Mouse (Mus musculus) forebrain, embryonic 10.5 days (tissue): ENCODE measurements at regions not wholly inside any gene's neighbourhood (a gene's known extent, or its start where the extent isn't known, plus 50 kb on each side); places are given as distances from the start of the nearest gene placed in this dataset.

Experiments used
- DNase-seq: peaks from one replicate; pipeline ENCODE4 v3.0.0-alpha.2; 2017; ENCODE audit warnings: low spot score; ENCODE audit errors: extremely low spot score
- H3K27ac ChIP-seq: fragments of 300-500 bp; sonication (generic); 2 replicates; pipeline ENCODE4 v1.5.1; 2016; ENCODE audit warnings: mild to moderate bottlenecking
- H3K27me3 ChIP-seq: fragments of 300-500 bp; sonication (generic); 2 replicates; pipeline ENCODE4 v1.6.1; 2016; ENCODE audit warnings: mild to moderate bottlenecking; ENCODE audit not compliant: poor library complexity, severe bottlenecking
- H3K36me3 ChIP-seq: fragments of 300-500 bp; sonication (generic); replicated peaks from 2 replicates; pipeline ENCODE4 v1.6.1; 2016; ENCODE audit warnings: mild to moderate bottlenecking, moderate library complexity
- H3K4me1 ChIP-seq: fragments of 300-500 bp; sonication (generic); 2 replicates; pipeline ENCODE4 v1.6.1; 2016
- H3K4me3 ChIP-seq: fragments of 300-500 bp; sonication (generic); 2 replicates; pipeline ENCODE4 v1.5.1; 2016; ENCODE audit warnings: mild to moderate bottlenecking, moderate library complexity
- H3K9me3 ChIP-seq: fragments of 300-500 bp; sonication (generic); 2 replicates; pipeline ENCODE4 v1.6.1; 2016; ENCODE audit warnings: mild to moderate bottlenecking, moderate library complexity

GRCm38 (mm10) chr7:33857431-33857830 is 87.4 kb downstream of the Scgb2b26 start:
- no peaks in the 10 kb centered on the region for H3K4me1 ChIP-seq
- H3K27ac ChIP-seq, result no peak overlapping the region
- H3K36me3 ChIP-seq, result no peaks in the 10 kb centered on the region
- no peaks in the 10 kb centered on the region for H3K27me3 ChIP-seq
- no peak overlapping the region for H3K4me3 ChIP-seq
- H3K9me3 ChIP-seq, result peaks cover 90% of the 10 kb centered on the region
- DNase-seq, result no peak

GRCm38 (mm10) chr7:33854911-33855310 is 89.9 kb downstream of the Scgb2b26 start:
- H3K27ac ChIP-seq, result no peak overlapping the region
- H3K27me3 ChIP-seq, result no peaks in the 10 kb centered on the region
- H3K4me1 ChIP-seq, result no peaks in the 10 kb centered on the region
- no peaks in the 10 kb centered on the region for H3K36me3 ChIP-seq
- no peak overlapping the region for H3K4me3 ChIP-seq
- H3K9me3 ChIP-seq, result peaks cover 94% of the 10 kb centered on the region
- no peak for DNase-seq
